Mouse (Mus musculus): ENCODE data around the gene 6430531B16Rik. TPM values are rescaled to one million over a fixed set of nuclear protein-coding genes. Genes with fewer than 3 reads are reported as not detected.

The 6430531B16Rik gene
- polyA plus RNA-seq, 1 experiment: 0.73 TPM

DNA sequence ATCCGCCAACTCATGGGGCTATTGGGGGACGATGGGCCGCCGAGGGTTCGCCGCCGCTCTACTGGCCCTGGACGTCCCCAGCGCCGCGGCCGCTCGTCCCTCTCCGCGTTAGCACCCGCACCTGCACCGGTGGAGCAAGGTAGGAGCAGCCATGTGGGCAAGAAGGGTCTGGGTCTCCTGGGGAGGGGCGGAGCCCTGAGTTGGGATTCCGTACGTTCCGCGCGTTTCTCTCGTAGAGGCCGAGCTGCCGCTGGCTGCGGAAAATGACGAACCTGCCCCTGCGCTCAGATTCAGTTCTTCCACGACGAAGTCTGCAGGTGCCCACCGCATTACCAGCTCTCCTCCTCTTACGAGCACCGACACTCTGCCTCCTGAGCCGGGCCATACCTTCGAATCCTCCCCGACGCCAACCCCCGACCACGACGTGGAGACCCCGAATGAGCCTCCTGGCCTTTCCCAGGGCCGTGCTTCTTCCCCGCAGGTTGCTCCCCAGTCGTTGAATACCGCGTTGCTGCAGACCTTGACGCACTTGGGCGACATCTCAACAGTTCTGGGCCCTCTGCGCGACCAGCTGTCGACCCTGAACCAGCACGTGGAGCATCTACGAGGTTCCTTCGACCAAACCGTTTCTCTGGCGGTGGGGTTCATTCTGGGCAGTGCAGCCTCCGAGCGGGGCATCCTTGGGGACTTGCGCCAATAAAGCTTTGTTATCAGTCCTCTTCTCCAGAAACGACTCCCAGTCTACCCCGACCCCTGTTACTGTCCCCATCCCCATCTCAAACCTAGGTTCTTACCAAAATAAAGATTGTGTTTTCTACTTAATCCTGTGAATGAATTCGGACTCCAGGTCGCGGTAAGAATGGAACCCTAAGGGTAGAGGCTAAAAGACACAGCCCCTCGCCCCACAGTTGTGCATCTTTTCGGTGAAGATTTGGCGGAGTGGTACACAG, 34.0 kb downstream of the 6430531B16Rik start:
- no peak for DNase-seq
- no peak for TF ChIP-seq CTCF (IDR thresholded peaks at IDR 0.05; ENCODE audit: borderline replicate concordance, control insufficient read depth, extremely low read depth, insufficient read depth, low read length, poor library complexity)
- TF ChIP-seq POLR2A (IDR thresholded peaks at IDR 0.05; ENCODE audit: control insufficient read depth, extremely low read depth, insufficient read depth, low read length, poor library complexity): no peak
- Histone ChIP-seq H3K4me1 (replicated peaks; ENCODE audit: control insufficient read depth, insufficient read depth, low read length) (peaks cover under 1% of the 10 kb centered on the region), H3K4me3 (ENCODE audit: control insufficient read depth, insufficient read depth, low read length) (no peak overlapping the region; the same call in 1 of the 2 replicates), H3K36me3 (ENCODE audit: control insufficient read depth, insufficient read depth, low read length) (no peaks in the 10 kb centered on the region), H3K27ac (ENCODE audit: control insufficient read depth, insufficient read depth, low read length) (no peak overlapping the region), H3K27me3 (ENCODE audit: control insufficient read depth, insufficient read depth, low read length) (peaks cover 20% of the 10 kb centered on the region)
- WGBS: 13% methylated on average over 68 of the region's 68 CpGs

DNA sequence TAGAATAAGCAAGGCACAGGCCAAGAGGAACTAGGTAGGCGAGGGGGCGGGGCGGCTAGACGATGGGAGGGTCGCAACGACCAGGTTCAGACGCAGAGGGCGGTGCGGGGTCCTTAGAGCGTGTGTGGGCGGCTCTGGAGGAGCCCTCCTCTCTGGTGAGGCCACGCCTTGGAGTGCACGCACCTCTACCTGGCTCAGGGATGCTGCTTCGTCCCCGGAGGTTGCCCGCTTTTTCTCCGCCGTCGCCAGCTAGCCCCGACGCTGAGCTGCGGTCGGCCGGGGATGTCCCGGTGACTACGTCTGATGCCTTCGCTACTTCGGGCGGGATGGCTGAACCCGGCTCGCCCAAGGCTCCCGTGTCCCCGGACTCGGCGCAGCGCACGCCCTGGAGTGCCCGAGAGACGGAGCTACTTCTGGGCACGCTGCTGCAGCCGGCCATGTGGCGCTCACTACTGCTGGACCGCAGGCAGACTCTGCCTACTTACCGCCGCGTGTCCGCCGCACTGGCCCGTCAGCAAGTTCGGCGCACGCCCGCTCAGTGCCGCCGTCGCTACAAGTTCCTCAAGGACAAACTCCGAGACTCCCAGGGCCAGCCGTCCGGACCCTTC, 34.8 kb downstream of the 6430531B16Rik start, which contains the start of gene Utf1:
Gene Utf1 (plus strand): TSS at position 116 of the 608 bp plus-strand sequence.
- DNase-seq: no peak
- no peaks in the 10 kb centered on the region for H3K36me3 ChIP-seq (ENCODE audit: control insufficient read depth, insufficient read depth, low read length)
- H3K4me1 ChIP-seq (replicated peaks; ENCODE audit: control insufficient read depth, insufficient read depth, low read length): no peaks in the 10 kb centered on the region; the same call in 1 of the 2 replicates
- H3K27ac ChIP-seq (ENCODE audit: control insufficient read depth, insufficient read depth, low read length): no peak within 1 kb of the TSS
- H3K27me3 ChIP-seq (ENCODE audit: control insufficient read depth, insufficient read depth, low read length): peaks cover 20% of the 10 kb centered on the region
- H3K4me3 ChIP-seq (ENCODE audit: control insufficient read depth, insufficient read depth, low read length): no peak within 1 kb of the TSS; the same call in 1 of the 2 replicates
- 2% methylated on average over 59 of the region's 59 CpGs for WGBS
- no peak for TF ChIP-seq POLR2A (IDR thresholded peaks at IDR 0.05; ENCODE audit: control insufficient read depth, extremely low read depth, insufficient read depth, low read length, poor library complexity)
- no peak for TF ChIP-seq CTCF (IDR thresholded peaks at IDR 0.05; ENCODE audit: borderline replicate concordance, control insufficient read depth, extremely low read depth, insufficient read depth, low read length, poor library complexity)

DNA sequence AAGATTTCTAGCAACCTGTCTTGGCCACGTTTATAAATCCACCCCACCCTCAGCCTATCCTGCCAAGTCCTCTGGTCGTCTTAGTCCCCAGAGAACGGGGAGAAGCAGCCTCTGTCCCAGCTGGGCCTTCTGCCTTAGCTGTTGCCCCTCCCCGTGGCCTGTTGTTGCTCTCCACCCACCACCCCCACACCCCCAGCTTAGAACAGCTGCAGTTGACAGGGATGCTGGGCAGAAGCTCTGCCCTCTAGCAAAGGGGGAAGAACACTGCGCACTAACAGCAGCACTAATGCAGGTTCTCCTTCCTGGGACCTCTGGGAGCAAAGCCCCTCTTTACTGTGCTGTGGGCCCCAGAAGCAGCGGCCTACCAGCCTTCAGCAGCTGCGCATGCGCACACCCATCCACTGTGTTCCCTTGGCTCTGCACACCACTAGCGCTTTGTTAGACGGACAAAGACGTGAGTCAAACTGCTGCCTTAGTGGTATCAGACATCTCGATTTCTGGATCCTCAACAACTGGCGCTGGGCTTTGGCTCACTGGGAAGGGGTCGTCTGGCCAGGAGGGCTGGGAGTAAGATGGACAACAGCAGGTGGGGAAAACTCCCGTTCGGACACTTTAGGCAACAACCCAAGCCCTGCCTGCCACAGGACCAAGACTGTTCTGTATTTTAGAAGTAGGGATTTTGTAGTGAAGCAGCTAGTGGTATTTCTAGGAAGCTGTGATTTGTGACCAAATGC, 37.9 kb downstream of the 6430531B16Rik start:
- H3K36me3 ChIP-seq (ENCODE audit: control insufficient read depth, insufficient read depth, low read length): no peaks in the 10 kb centered on the region
- no peaks in the 10 kb centered on the region; the same call in 1 of the 2 replicates for H3K4me1 ChIP-seq (replicated peaks; ENCODE audit: control insufficient read depth, insufficient read depth, low read length)
- no peak for DNase-seq
- WGBS: 74% methylated on average over 16 of the region's 16 CpGs
- peaks cover 20% of the 10 kb centered on the region for H3K27me3 ChIP-seq (ENCODE audit: control insufficient read depth, insufficient read depth, low read length)
- TF ChIP-seq CTCF (IDR thresholded peaks at IDR 0.05; ENCODE audit: borderline replicate concordance, control insufficient read depth, extremely low read depth, insufficient read depth, low read length, poor library complexity): no peak
- no peak for TF ChIP-seq POLR2A (IDR thresholded peaks at IDR 0.05; ENCODE audit: control insufficient read depth, extremely low read depth, insufficient read depth, low read length, poor library complexity)
- H3K27ac ChIP-seq (ENCODE audit: control insufficient read depth, insufficient read depth, low read length): no peak overlapping the region
- no peak overlapping the region for H3K4me3 ChIP-seq (ENCODE audit: control insufficient read depth, insufficient read depth, low read length)

DNA sequence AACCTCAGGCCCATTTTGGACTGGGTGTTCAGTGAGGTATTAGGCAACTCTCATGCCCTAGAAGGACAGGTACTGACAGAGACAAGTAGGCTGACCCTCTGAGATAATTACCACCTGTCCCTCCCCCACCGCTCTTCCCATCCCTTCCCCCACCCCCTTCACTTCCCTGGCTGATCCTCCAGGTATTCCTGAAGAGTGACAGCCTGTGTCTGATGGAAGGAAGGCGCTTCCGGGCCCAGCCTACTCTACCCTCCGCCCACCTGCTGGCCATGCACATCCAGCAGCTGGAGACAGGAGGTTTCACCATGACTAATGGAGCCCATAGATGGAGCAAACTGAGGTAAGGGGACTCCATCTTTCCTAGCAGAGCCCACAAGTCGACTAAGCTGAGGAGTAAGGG, 40.7 kb downstream of the 6430531B16Rik start:
- H3K4me3 ChIP-seq (ENCODE audit: control insufficient read depth, insufficient read depth, low read length): no peak overlapping the region
- H3K27ac ChIP-seq (ENCODE audit: control insufficient read depth, insufficient read depth, low read length): no peak overlapping the region
- H3K4me1 ChIP-seq (replicated peaks; ENCODE audit: control insufficient read depth, insufficient read depth, low read length): no peaks in the 10 kb centered on the region
- no peak for DNase-seq
- peaks cover 6% of the 10 kb centered on the region; the same call in 1 of the 2 replicates for H3K27me3 ChIP-seq (ENCODE audit: control insufficient read depth, insufficient read depth, low read length)
- H3K36me3 ChIP-seq (ENCODE audit: control insufficient read depth, insufficient read depth, low read length): no peaks in the 10 kb centered on the region
- 81% methylated on average over 5 of the region's 5 CpGs for WGBS
- TF ChIP-seq CTCF (IDR thresholded peaks at IDR 0.05; ENCODE audit: borderline replicate concordance, control insufficient read depth, extremely low read depth, insufficient read depth, low read length, poor library complexity): no peak
- no peak for TF ChIP-seq POLR2A (IDR thresholded peaks at IDR 0.05; ENCODE audit: control insufficient read depth, extremely low read depth, insufficient read depth, low read length, poor library complexity)

DNA sequence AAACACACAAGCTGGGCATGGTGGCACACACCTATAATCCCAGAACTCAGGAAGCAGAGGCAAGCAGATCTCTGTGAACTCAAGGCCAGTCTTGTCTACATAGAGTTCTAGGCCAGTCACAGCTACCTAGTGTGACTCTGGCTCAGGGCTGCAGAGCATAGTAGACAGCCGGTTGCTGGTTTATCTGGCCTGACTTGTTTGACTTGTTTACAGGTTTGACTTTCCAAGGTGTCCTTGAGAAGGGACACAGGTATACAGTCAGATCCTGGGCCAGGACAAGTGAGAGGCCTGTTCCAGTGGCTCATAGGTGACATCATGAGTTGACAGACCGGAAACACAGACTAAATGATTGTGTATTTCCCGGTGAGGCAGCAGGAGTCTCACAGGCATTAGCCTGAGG, 41.4 kb downstream of the 6430531B16Rik start:
- WGBS: 76% methylated on average over 3 of the region's 3 CpGs
- H3K27ac ChIP-seq (ENCODE audit: control insufficient read depth, insufficient read depth, low read length): no peak overlapping the region

DNA sequence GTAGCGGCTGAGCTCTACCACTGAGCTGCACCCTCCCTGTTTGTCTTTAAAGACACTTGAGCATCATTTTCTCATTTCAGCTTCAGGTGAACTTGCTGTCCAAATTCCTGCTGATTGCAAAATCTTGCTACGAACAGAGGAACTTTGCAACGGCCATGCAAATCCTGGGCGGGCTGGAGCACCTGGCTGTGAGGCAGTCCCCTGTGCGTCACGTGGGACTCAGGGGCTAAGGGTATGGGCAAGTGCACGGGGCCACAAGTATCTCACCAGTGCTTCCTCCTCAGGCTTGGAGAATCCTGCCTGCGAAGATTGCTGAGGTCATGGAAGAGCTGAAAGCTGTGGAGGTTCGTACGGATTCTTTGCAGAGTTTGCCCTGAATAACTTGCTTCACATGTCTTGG, 41.9 kb downstream of the 6430531B16Rik start:
- no peaks in the 10 kb centered on the region for H3K27me3 ChIP-seq (ENCODE audit: control insufficient read depth, insufficient read depth, low read length)
- no peak overlapping the region for H3K27ac ChIP-seq (ENCODE audit: control insufficient read depth, insufficient read depth, low read length)
- no peak for TF ChIP-seq CTCF (IDR thresholded peaks at IDR 0.05; ENCODE audit: borderline replicate concordance, control insufficient read depth, extremely low read depth, insufficient read depth, low read length, poor library complexity)
- TF ChIP-seq POLR2A (IDR thresholded peaks at IDR 0.05; ENCODE audit: control insufficient read depth, extremely low read depth, insufficient read depth, low read length, poor library complexity): no peak
- H3K4me3 ChIP-seq (ENCODE audit: control insufficient read depth, insufficient read depth, low read length): no peak overlapping the region
- no peaks in the 10 kb centered on the region for H3K36me3 ChIP-seq (ENCODE audit: control insufficient read depth, insufficient read depth, low read length)
- no peaks in the 10 kb centered on the region for H3K4me1 ChIP-seq (replicated peaks; ENCODE audit: control insufficient read depth, insufficient read depth, low read length)
- DNase-seq: no peak
- 83% methylated on average over 10 of the region's 10 CpGs for WGBS

More for the DNA sequence above, 41.4 kb downstream of the 6430531B16Rik start:
- H3K4me3 ChIP-seq (ENCODE audit: control insufficient read depth, insufficient read depth, low read length): no peak overlapping the region
- H3K4me1 ChIP-seq (replicated peaks; ENCODE audit: control insufficient read depth, insufficient read depth, low read length): no peaks in the 10 kb centered on the region
- H3K36me3 ChIP-seq (ENCODE audit: control insufficient read depth, insufficient read depth, low read length): no peaks in the 10 kb centered on the region
- H3K27me3 ChIP-seq (ENCODE audit: control insufficient read depth, insufficient read depth, low read length): 0 out of 2 replicates have a peak, but pooled peaks cover 4% of the 10 kb centered on the region
- DNase-seq: no peak
- TF ChIP-seq CTCF (IDR thresholded peaks at IDR 0.05; ENCODE audit: borderline replicate concordance, control insufficient read depth, extremely low read depth, insufficient read depth, low read length, poor library complexity) (no peak), POLR2A (IDR thresholded peaks at IDR 0.05; ENCODE audit: control insufficient read depth, extremely low read depth, insufficient read depth, low read length, poor library complexity) (no peak)

Data from thymus, adult 2 months (tissue).